In genomic region chr11:51796272-51796671, GRCm38 (mm10) we compare ENCODE assay signal across 16 mouse cellular contexts. TPM values are rescaled to one million over a fixed set of nuclear protein-coding genes. Genes with fewer than 3 reads are reported as not detected.
DNase-seq lines count a peak whose midpoint lies in the region; ATAC-seq and TF ChIP-seq lines count a peak whose summit lies in the region.
"Had no signal": no experiment of that assay in that cellular context is flagged by ENCODE, and none has a peak within 500 bp of the region (broad histone marks: within the 10 kb centered on the region; RNA-seq: fewer than 3 reads in every experiment).

No protein-coding gene starts in this region.

- peak; percentile 14; the same call in 1 of the 2 replicates for ATAC-seq in lung, postnatal 0 days
- ATAC-seq in stomach, embryonic 16.5 days (ENCODE audit: insufficient read depth, low FRiP score): peak; percentile 29; the same call in 1 of the 2 replicates
- ATAC-seq: forebrain, embryonic 13.5 days had no signal

- H3K4me2 ChIP-seq in lung, postnatal 0 days (replicated peaks; ENCODE audit: low read depth, low read length): no peak overlapping the region
- H3K4me2 ChIP-seq in stomach, embryonic 16.5 days (ENCODE audit: low read depth, low read length): no peak overlapping the region
- H3K4me2 ChIP-seq: embryonic facial prominence, embryonic 13.5 days; forebrain, embryonic 13.5 days; heart, embryonic 15.5 days; limb, embryonic 12.5 days; midbrain, embryonic 12.5 days had no signal

- no peaks in the 10 kb centered on the region for H3K27me3 ChIP-seq in lung, postnatal 0 days (replicated peaks; ENCODE audit: insufficient read depth, low read length)
- H3K27me3 ChIP-seq in stomach, embryonic 16.5 days (ENCODE audit: control insufficient read depth, insufficient read depth, low read length): no peaks in the 10 kb centered on the region
- H3K27me3 ChIP-seq: embryonic facial prominence, embryonic 13.5 days; forebrain, embryonic 13.5 days; heart, embryonic 15.5 days; limb, embryonic 12.5 days; midbrain, embryonic 12.5 days had no signal

- TF ChIP-seq CTCF in lung, postnatal 0 days (IDR thresholded peaks at IDR 0.05): no peak

- TF ChIP-seq EP300 in lung, postnatal 0 days (IDR thresholded peaks at IDR 0.05): no peak

- no peaks in the 10 kb centered on the region for H3K9me3 ChIP-seq in lung, postnatal 0 days (ENCODE audit: low read length)
- H3K9me3 ChIP-seq in stomach, embryonic 16.5 days (replicated peaks; ENCODE audit: control insufficient read depth, low read length): no peaks in the 10 kb centered on the region
- H3K9me3 ChIP-seq: embryonic facial prominence, embryonic 13.5 days; forebrain, embryonic 13.5 days; heart, embryonic 15.5 days; limb, embryonic 12.5 days; midbrain, embryonic 12.5 days had no signal

- WGBS in lung, postnatal 0 days: 45% methylated on average over 4 of the region's 4 CpGs
- 63% methylated on average over 4 of the region's 4 CpGs for WGBS in stomach, embryonic 16.5 days

- H3K9ac ChIP-seq in lung, postnatal 0 days (replicated peaks; ENCODE audit: low read depth): no peak overlapping the region
- H3K9ac ChIP-seq in stomach, embryonic 16.5 days (ENCODE audit: low read length): no peak overlapping the region
- H3K9ac ChIP-seq: embryonic facial prominence, embryonic 13.5 days; forebrain, embryonic 13.5 days; heart, embryonic 15.5 days; limb, embryonic 12.5 days; midbrain, embryonic 12.5 days had no signal

- H3K4me1 ChIP-seq in lung, postnatal 0 days (ENCODE audit: insufficient read depth, low read depth, low read length): no peaks in the 10 kb centered on the region
- no peaks in the 10 kb centered on the region for H3K4me1 ChIP-seq in stomach, embryonic 16.5 days (ENCODE audit: control insufficient read depth, insufficient read depth, low read length)
- H3K4me1 ChIP-seq: forebrain, embryonic 13.5 days; limb, embryonic 12.5 days; midbrain, embryonic 12.5 days had no signal

- peak; percentile 35 to 36 for DNase-seq in cerebellum, postnatal 36 days
- no peak for DNase-seq in cerebellum, adult 9-11 months
- DNase-seq in lung, postnatal 0 days (ENCODE audit: low spot score): peak; percentile 57
- DNase-seq in lung, postnatal 4 days: no peak
- peak; percentile 76 for DNase-seq in adrenal gland, postnatal 10 days
- DNase-seq in layer of hippocampus, adult 9-10 months (ENCODE audit: low spot score): no peak
- DNase-seq: gastrocnemius, postnatal 10 days; kidney, postnatal 25 days; layer of hippocampus, postnatal 36 days; thymus, adult 2 months had no signal

- H3K4me3 ChIP-seq in lung, postnatal 0 days (ENCODE audit: low read depth, low read length): no peak overlapping the region
- no peak overlapping the region for H3K4me3 ChIP-seq in stomach, embryonic 16.5 days (replicated peaks; ENCODE audit: low read length)
- H3K4me3 ChIP-seq: embryonic facial prominence, embryonic 13.5 days; forebrain, embryonic 13.5 days; heart, embryonic 15.5 days; limb, embryonic 12.5 days; midbrain, embryonic 12.5 days had no signal

- no peak overlapping the region for H3K27ac ChIP-seq in lung, postnatal 0 days (ENCODE audit: low read length)
- no peak overlapping the region for H3K27ac ChIP-seq in stomach, embryonic 16.5 days (ENCODE audit: low read length)
- H3K27ac ChIP-seq: embryonic facial prominence, embryonic 13.5 days; forebrain, embryonic 13.5 days; heart, embryonic 15.5 days; limb, embryonic 12.5 days; midbrain, embryonic 12.5 days had no signal

- H3K36me3 ChIP-seq in lung, postnatal 0 days (ENCODE audit: insufficient read depth, low read length): peaks cover 5% of the 10 kb centered on the region; the same call in 1 of the 2 replicates
- 0 out of 2 replicates have a peak, but pooled peaks cover 7% of the 10 kb centered on the region for H3K36me3 ChIP-seq in stomach, embryonic 16.5 days (ENCODE audit: control insufficient read depth, insufficient read depth, low read length)

RNA-seq across cellular contexts. Expression of gene Sar1b, which starts 32.8 kb away (rescaled TPM):
- polyA plus RNA-seq in lung, postnatal 0 days (2015; fragmentation: Nextera tagmentation; extraction: Ambion mirVana): 121 and 125 TPM in 2 replicates
- total RNA-seq in adrenal gland, postnatal 10 days (2021): 100 to 1,000 TPM in 1 of 2 experiments, 10 to 100 TPM in 1; 89.4 to 100 TPM
- polyA plus RNA-seq in stomach, embryonic 16.5 days (2015; fragmentation: Nextera tagmentation; extraction: Ambion mirVana): 125 and 126 TPM in 2 replicates

RNA-seq across cellular contexts. Expression of gene Sec24a, which starts 32.8 kb away (rescaled TPM):
- 10.3 and 10.5 TPM in 2 replicates for polyA plus RNA-seq in lung, postnatal 0 days (2015; fragmentation: Nextera tagmentation; extraction: Ambion mirVana)
- total RNA-seq in adrenal gland, postnatal 10 days (2021): 10 to 100 TPM; 29.2 to 31.6 TPM
- 15.9 and 16.5 TPM in 2 replicates for polyA plus RNA-seq in stomach, embryonic 16.5 days (2015; fragmentation: Nextera tagmentation; extraction: Ambion mirVana)

Comparison
In these comparisons a context has a peak if more than half of its experiments do, and no peak if none do; other contexts are left out.
1. DNase-seq: peak in cerebellum, postnatal 36 days (2 of 2), lung, postnatal 0 days (single experiment) and adrenal gland, postnatal 10 days (single experiment); none in cerebellum, adult 9-11 months (single experiment), lung, postnatal 4 days (0 of 2) and layer of hippocampus, adult 9-10 months (single experiment).